Mouse (Mus musculus) embryonic facial prominence, embryonic 14.5 days (tissue): ENCODE results near the gene Col4a2. TPM values are rescaled to one million over a fixed set of nuclear protein-coding genes. Genes with fewer than 3 reads are reported as not detected.

Experiments used
- ATAC-seq: fragments of 200-750 bp; cut with Nextera tagmentation; 2 replicates; pipeline ENCODE4 v1.8.0; 2017; ENCODE audit warnings: low read depth, moderate number of reproducible peaks, moderate TSS enrichment
- DNase-seq: peaks from one replicate; pipeline ENCODE4 v3.0.0-alpha.2; 2015; ENCODE audit warnings: low spot score
- H3K27ac ChIP-seq: fragments of 300-500 bp; sonication (generic); replicated peaks from 2 replicates; pipeline ENCODE4 v1.5.1; 2014; ENCODE audit warnings: low read depth, mild to moderate bottlenecking, low read length, moderate library complexity
- H3K27me3 ChIP-seq: fragments of 300-500 bp; sonication (generic); replicated peaks from 2 replicates; pipeline ENCODE4 v1.6.1; 2014; ENCODE audit warnings: low read length; ENCODE audit not compliant: control insufficient read depth, insufficient read depth
- H3K36me3 ChIP-seq: fragments of 300-500 bp; sonication (generic); 2 replicates; pipeline ENCODE4 v1.6.1; 2014; ENCODE audit warnings: low read length, mixed read lengths; ENCODE audit not compliant: control insufficient read depth, insufficient read depth
- H3K4me1 ChIP-seq: fragments of 300-500 bp; sonication (generic); 2 replicates; pipeline ENCODE4 v1.6.1; 2014; ENCODE audit warnings: antibody characterized with exemption, low read length; ENCODE audit not compliant: control insufficient read depth, insufficient read depth
- H3K4me2 ChIP-seq: fragments of 300-500 bp; sonication (generic); 2 replicates; pipeline ENCODE4 v1.6.1; 2014; ENCODE audit warnings: low read depth, mild to moderate bottlenecking, low read length, moderate library complexity, mixed read lengths
- H3K4me3 ChIP-seq: fragments of 300-500 bp; sonication (generic); 2 replicates; pipeline ENCODE4 v1.5.1; 2014; ENCODE audit warnings: low read depth, mild to moderate bottlenecking, low read length
- H3K9ac ChIP-seq: fragments of 300-500 bp; sonication (generic); 2 replicates; pipeline ENCODE4 v1.6.1; 2014; ENCODE audit warnings: low read depth, mild to moderate bottlenecking, low read length, moderate library complexity, mixed read lengths
- H3K9me3 ChIP-seq: fragments of 300-500 bp; sonication (generic); 2 replicates; pipeline ENCODE4 v1.6.1; 2016; ENCODE audit warnings: low read length; ENCODE audit not compliant: control insufficient read depth
- WGBS: fragments of 180-500 bp; shearing (Covaris S2); extraction: QIAGEN DNeasy Blood & Tissue Kit; methylation state at CpG from one replicate; pipeline ENCODE4 v1.1.7; 2014; 5-methylcytosine and 5-hydroxymethylcytosine counted together
- polyA plus RNA-seq: library from polyadenylated mRNA; unstranded; fragments of >200 nt; fragmentation: Nextera tagmentation; extraction: Ambion mirVana; gene quantifications from 2 replicates; pipeline ENCODE4 v1.2.1, GENCODE M21; 2014

Gene Col4a2
- polyA plus RNA-seq, 1 experiment from 2014 or later, result 95.9 TPM

- no peak overlapping the region for H3K27ac ChIP-seq
- H3K9ac ChIP-seq, result no peak overlapping the region
- ATAC-seq, result no peak
- 68% methylated on average over 7 of the region's 7 CpGs for WGBS
- no peaks in the 10 kb centered on the region for H3K27me3 ChIP-seq
- H3K4me2 ChIP-seq, result no peak overlapping the region
- H3K4me3 ChIP-seq, result no peak overlapping the region
- no peaks in the 10 kb centered on the region for H3K36me3 ChIP-seq
- DNase-seq, result no peak
- no peaks in the 10 kb centered on the region for H3K9me3 ChIP-seq
- peaks cover 53% of the 10 kb centered on the region for H3K4me1 ChIP-seq
Observed at GRCm38 (mm10) chr8:11274415-11274814, 38.2 kb upstream of the Col4a2 start.

- H3K4me1 ChIP-seq, result peaks cover 54% of the 10 kb centered on the region
Observed at GRCm38 (mm10) chr8:11276286-11276685, 36.3 kb upstream of the Col4a2 start.

GRCm38 (mm10) chr8:11277602-11278051 is 35.0 kb upstream of the Col4a2 start:
- no peak for ATAC-seq
- H3K9me3 ChIP-seq, result no peaks in the 10 kb centered on the region
- no peak overlapping the region for H3K4me3 ChIP-seq
- H3K4me2 ChIP-seq, result no peak overlapping the region
- no peaks in the 10 kb centered on the region for H3K27me3 ChIP-seq
- H3K36me3 ChIP-seq, result 0 out of 2 replicates have a peak, but pooled peaks cover 4% of the 10 kb centered on the region
- H3K27ac ChIP-seq, result peak overlapping the region; percentile 67
- peaks cover 54% of the 10 kb centered on the region for H3K4me1 ChIP-seq
- H3K9ac ChIP-seq, result no peak overlapping the region; the same call in 1 of the 2 replicates
- DNase-seq, result no peak
- WGBS, result 61% methylated on average over 3 of the region's 3 CpGs

More at GRCm38 (mm10) chr8:11276286-11276685, 36.3 kb upstream of the Col4a2 start:
- Histone ChIP-seq H3K27ac (no peak overlapping the region), H3K4me2 (no peak overlapping the region), H3K9ac (no peak overlapping the region), H3K4me3 (no peak overlapping the region), H3K9me3 (no peaks in the 10 kb centered on the region), H3K27me3 (no peaks in the 10 kb centered on the region), H3K36me3 (no peaks in the 10 kb centered on the region)
- peak; percentile 7; the same call in 1 of the 2 replicates for ATAC-seq
- 53% methylated on average over 6 of the region's 6 CpGs for WGBS
- DNase-seq, result peak; percentile 48

- Histone ChIP-seq H3K4me1 (peaks cover 51% of the 10 kb centered on the region), H3K9ac (no peak overlapping the region; the same call in 1 of the 2 replicates), H3K9me3 (no peaks in the 10 kb centered on the region), H3K4me3 (no peak overlapping the region), H3K27me3 (no peaks in the 10 kb centered on the region), H3K27ac (peak overlapping the region; percentile 67), H3K36me3 (0 out of 2 replicates have a peak, but pooled peaks cover 4% of the 10 kb centered on the region), H3K4me2 (no peak overlapping the region)
- ATAC-seq (no peak), DNase-seq (peak; percentile 72)
- WGBS, result 32% methylated on average over 4 of the region's 4 CpGs
Observed at GRCm38 (mm10) chr8:11278101-11278611, 34.4 kb upstream of the Col4a2 start.

GRCm38 (mm10) chr8:11279296-11279826 is 33.2 kb upstream of the Col4a2 start:
- ATAC-seq, result peak; percentile 59; the same call in 1 of the 2 replicates
- Histone ChIP-seq H3K27me3 (0 out of 2 replicates have a peak, but pooled peaks cover 3% of the 10 kb centered on the region), H3K9ac (no peak overlapping the region), H3K4me3 (no peak overlapping the region), H3K9me3 (no peaks in the 10 kb centered on the region), H3K4me2 (peak overlapping the region; percentile 13), H3K36me3 (0 out of 2 replicates have a peak, but pooled peaks cover 4% of the 10 kb centered on the region), H3K4me1 (peaks cover 48% of the 10 kb centered on the region), H3K27ac (no peak overlapping the region)
- peak; percentile 59 for DNase-seq
- 47% methylated on average over 20 of the region's 20 CpGs for WGBS

- Histone ChIP-seq H3K4me2 (no peak overlapping the region), H3K36me3 (0 out of 2 replicates have a peak, but pooled peaks cover 4% of the 10 kb centered on the region), H3K4me3 (no peak overlapping the region), H3K9ac (no peak overlapping the region), H3K27ac (no peak overlapping the region), H3K4me1 (peaks cover 43% of the 10 kb centered on the region), H3K9me3 (no peaks in the 10 kb centered on the region), H3K27me3 (0 out of 2 replicates have a peak, but pooled peaks cover 3% of the 10 kb centered on the region)
- ATAC-seq, result no peak
- DNase-seq, result no peak
- WGBS, result 73% methylated on average over 10 of the region's 10 CpGs
Observed at GRCm38 (mm10) chr8:11280721-11281268, 31.8 kb upstream of the Col4a2 start.

- H3K4me1 ChIP-seq, result peaks cover 35% of the 10 kb centered on the region
- 0 out of 2 replicates have a peak, but pooled peaks cover 3% of the 10 kb centered on the region for H3K27me3 ChIP-seq
- DNase-seq, result no peak
- no peak overlapping the region for H3K9ac ChIP-seq
- no peak overlapping the region for H3K27ac ChIP-seq
- no peak overlapping the region for H3K4me2 ChIP-seq
- no peak for ATAC-seq
- H3K9me3 ChIP-seq, result no peaks in the 10 kb centered on the region
- no peak overlapping the region for H3K4me3 ChIP-seq
- 75% methylated on average over 10 of the region's 10 CpGs for WGBS
- 0 out of 2 replicates have a peak, but pooled peaks cover 4% of the 10 kb centered on the region for H3K36me3 ChIP-seq
Observed at GRCm38 (mm10) chr8:11282139-11282538, 30.5 kb upstream of the Col4a2 start.

GRCm38 (mm10) chr8:11282696-11283095 is 29.9 kb upstream of the Col4a2 start:
- Histone ChIP-seq H3K36me3 (0 out of 2 replicates have a peak, but pooled peaks cover 4% of the 10 kb centered on the region), H3K27me3 (0 out of 2 replicates have a peak, but pooled peaks cover 3% of the 10 kb centered on the region), H3K4me1 (peaks cover 29% of the 10 kb centered on the region), H3K9ac (no peak overlapping the region), H3K4me3 (no peak overlapping the region), H3K9me3 (no peaks in the 10 kb centered on the region), H3K27ac (no peak overlapping the region), H3K4me2 (no peak overlapping the region)
- ATAC-seq (no peak), DNase-seq (no peak)
- WGBS, result 80% methylated on average over 7 of the region's 7 CpGs
